Mouse (Mus musculus): ENCODE measurements at regions not wholly inside any gene's neighbourhood (a gene's known extent, or its start where the extent isn't known, plus 50 kb on each side); places are given as distances from the start of the nearest gene placed in this dataset.

DNA sequence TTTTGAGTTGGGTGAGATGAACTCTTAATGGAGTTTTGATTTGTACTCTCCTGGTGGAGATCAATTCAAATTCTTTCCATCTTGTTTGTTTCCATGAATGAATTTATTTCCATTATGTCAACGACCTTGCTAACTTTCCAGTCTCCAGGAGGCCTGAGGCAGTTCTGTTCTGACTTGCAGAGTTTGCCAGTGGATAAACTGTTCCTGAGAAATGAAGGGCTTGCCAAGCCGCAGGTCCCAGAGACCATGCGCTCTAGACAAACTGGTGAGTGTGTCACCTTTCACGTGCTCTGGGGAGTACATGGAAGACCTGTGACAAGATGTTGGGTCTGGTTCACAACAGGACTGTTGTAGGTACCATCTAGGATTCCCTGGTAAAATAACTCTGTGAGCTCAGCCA, 74.5 kb downstream of the Gm11983 start:
- TF ChIP-seq CTCF (IDR thresholded peaks at IDR 0.05; ENCODE audit: extremely low read depth, insufficient read depth, low read length), result no peak
- no peak for TF ChIP-seq POLR2A (IDR thresholded peaks at IDR 0.05; ENCODE audit: extremely low read depth, insufficient read depth, low read length)
